Mouse (Mus musculus): Measurements from ENCODE around the gene Ddx39b. TPM values are rescaled to one million over a fixed set of nuclear protein-coding genes. Genes with fewer than 3 reads are reported as not detected.
A peak's percentile ranks its signal among the peaks of the same experiment; 100 is the strongest.

The Ddx39b gene
- total RNA-seq, 2 experiments from 2014 or later = 85.3 to 103 TPM

DNA sequence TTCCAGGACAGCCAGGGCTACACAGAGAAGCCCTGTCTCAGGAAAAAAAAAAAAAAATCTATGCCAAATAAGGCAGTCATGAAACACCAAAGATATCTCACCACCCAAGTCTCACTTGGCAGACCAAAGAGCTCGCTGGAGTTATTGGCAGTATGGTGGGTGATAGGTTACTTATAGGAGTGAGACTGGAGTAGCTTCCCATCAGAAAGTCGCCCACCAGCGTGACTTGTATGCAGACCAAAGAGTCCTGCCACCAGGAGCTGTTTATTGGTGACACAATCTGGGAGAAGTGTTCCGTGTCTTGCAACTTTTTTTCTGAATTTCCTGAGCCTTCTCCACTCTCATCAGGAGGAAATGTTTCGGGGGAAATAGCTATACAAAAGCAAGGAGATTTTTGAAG is 1.8 kb upstream of the Ddx39b start:
- intact Hi-C loops (cut with DNase I; ENCODE audit: low total_unique reads) = no loop called here
- no peak for DNase-seq

DNA sequence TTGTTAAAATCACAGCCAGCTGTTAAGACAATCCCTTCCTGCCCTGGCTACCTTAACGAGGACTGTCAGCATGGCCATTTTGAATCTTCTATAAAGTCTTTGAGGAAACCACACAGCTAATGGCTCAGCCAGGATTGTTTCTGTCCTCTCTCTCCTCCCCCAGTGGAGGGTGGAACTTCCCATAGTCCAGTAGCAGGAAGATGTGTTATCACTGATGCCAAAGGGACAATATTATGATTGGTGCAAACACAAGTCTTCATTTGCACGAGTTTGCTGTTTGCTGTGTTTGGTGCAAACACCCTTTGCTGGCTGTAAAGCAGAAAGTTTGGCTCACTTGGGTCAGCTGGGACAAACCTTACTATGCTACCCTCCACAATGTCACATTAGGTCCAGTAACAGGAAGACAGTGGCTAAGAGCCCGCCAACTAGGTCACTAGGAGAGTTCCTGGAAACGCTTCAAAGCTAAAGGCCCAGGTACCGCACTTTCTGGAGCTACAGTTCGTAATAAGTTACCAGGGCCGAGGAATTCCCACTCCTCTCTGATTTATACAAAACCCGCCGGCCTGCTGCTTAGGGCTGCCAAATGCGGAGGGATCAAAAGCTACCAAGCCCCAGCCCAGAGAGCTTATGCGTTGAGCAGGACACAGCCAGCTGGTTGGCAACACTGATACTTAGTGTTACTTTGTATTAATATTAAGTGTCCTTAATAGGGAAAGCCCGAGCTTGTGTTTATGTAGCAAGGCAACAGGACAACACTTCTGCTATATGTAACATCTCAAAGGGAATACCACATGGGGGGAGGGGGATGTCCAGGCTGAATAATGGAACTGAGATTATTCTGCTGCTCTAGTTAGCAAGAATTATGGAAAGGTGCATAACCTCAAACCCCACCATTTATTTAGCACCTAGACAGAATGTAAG is 902 bp upstream of the Ddx39b start:
- no peak for DNase-seq
- intact Hi-C loops (cut with DNase I; ENCODE audit: low total_unique reads) = no loop called here

DNA sequence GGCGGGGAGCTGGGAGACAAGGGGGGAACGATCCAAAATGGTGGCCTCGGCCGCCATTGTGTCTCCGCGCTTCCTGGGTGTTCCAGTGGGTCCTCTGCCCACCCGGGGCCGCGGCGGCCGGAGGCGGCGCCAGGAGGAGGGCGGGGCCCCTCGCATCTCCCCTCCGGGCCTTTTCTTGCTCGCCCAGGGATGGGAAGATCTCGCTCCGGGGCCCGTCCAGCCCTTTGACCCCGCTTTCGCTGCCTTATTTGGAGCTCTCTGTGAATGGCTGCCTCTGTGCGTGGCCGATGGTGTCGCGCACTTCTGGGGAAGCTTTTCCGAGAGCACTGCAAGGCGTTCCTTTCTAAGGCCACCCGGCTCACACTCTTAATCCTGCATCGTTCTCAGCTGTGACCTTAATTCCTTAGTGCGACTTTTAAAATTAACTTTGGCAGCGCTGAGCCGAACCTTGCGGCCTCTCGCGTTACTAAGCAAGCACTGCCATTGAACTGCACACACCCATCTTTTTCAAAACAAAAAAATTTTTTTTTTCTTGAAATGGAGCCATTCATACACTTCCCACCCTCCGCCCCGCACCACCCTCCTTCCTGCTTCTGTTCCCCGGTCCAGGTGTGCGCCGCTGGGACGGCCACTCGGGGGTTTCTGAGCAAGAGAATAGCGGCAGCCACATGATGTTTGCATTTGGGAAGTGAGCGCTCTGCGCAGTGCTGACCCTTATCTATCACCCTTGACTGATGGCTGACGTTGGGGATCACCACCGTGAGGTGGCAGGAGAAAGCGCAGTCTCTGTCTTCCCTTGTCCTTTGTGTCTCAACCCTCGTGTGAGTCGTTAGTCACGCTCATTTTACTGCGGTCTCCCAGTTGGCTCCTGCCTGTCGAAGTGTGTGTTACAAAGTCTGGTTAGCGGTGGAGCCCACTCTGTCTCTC is 732 bp downstream of the Ddx39b start:
- intact Hi-C loops (cut with DNase I; ENCODE audit: low total_unique reads) = no loop called here
- peak; percentile 61 for DNase-seq

DNA sequence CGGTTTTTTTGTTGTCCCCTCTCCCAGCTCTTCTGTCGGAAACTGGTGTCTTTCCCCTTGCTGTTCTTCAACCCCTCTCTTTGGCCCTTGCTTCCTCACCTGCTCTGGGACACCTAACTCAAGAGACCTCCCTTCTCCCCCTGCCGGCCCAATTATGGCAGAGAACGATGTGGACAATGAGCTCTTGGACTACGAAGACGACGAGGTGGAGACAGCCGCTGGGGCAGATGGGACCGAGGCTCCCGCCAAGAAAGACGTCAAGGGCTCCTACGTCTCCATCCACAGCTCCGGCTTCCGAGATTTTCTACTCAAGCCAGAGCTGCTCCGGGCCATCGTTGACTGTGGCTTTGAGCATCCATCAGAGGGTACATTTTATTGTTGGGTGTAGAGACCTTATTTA is 1.5 kb downstream of the Ddx39b start:
- intact Hi-C loops (cut with DNase I; ENCODE audit: low total_unique reads) = no loop called here
- DNase-seq = peak; percentile 64

DNA sequence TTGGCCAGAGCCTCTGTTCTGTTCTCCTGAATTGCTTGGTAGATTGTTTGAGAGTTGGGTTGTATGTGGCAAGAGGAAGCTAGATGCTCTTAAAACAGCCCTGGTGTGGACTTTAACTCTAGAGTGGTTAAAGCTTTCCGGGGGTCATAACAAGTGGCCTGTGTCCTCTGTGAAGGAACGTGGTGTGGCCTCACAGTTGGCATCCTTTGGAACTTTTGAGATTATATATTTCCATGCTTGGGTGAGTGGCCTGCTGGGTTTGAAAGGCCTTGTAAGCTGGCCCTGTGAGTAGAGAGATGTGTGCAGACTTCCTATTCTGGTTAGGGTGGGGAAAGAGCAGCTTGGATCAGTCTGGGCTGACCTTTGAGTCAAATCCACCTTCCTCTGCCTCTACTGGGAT is 3.5 kb downstream of the Ddx39b start:
- intact Hi-C loops (cut with DNase I; ENCODE audit: low total_unique reads) = no loop called here
- DNase-seq = no peak

DNA sequence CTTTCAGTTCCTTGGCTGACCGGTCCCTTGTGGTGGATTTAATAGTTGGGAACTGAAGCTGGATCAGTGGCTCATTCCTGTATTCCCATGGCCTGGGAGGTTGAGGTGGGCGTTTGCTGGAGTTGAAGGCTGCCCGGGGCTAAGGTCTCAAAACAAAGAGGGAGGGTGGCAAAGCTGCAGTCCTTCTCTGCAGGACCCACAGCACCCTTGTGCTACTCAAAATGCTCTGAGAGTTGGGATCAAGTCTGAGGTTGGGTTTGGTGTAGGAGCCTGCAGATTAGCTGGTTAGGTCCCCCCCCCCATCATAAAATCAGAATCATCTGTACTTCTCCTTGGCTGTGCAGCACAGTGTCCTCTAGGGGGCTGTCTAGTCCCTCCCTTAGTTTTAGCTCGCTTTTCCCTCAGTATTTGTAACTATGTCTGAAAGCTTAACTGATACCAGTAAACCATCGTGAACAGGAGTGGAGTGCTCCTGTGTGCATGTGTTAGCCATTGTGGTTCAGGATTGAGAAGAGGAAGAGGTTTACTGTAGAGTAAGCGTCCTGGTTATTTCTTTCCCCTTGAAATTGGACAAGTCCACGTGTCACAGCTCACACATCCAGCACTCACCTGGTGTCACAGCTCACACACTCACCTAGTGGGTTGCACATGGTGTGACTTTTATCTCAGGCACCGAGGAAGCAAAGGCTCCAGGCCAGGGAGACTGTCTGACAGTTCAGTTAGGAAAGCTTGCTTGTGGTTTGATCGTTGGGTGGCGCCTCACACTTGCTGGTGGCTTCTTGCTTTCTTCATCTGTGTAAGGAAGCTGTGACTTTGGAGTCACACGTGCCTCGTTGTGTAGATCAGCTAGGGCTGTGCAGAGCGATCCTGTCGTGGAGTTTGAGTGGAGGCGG is 4.4 kb downstream of the Ddx39b start:
- intact Hi-C loops (cut with DNase I; ENCODE audit: low total_unique reads) = no loop called here
- DNase-seq = no peak

DNA sequence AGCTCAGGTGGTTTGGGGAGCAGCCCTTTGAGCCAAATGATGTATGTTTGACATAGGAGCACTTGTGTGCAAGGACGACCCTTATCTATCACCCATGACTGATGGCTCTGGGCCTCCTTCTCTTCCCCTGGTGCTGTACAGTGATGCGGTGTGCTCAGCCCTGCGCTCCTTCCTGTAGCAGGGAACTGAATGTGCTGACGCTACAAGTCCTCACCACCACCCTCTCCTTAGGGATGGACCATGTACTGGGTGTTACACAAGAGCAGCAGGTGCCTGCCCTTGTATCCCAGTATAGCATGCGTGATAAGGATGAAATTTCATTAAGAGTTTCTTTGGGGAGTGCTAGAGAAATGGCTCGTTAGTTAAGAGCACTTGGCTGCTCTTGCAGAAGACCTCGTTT is 5.6 kb downstream of the Ddx39b start:
- intact Hi-C loops (cut with DNase I; ENCODE audit: low total_unique reads) = no loop called here
- no peak for DNase-seq

DNA sequence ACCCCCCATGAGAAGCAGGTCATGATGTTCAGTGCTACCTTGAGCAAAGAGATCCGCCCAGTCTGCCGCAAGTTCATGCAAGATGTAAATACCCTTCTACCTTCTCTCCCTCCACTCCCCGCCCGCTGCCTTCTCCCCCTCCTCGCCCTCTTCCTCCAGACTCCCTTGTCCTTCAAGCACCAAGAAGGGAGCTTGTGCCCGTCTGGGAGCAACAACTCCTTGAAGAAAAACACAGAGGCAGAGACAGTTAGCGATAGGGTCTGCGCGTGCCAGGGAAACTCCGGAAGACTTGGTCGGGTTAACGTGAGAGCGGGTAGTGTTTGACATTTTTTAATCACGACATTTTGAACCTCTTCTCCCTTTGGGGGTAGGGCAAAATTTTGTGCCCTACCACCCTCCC is 7.4 kb downstream of the Ddx39b start:
- no peak for DNase-seq
- intact Hi-C loops (cut with DNase I; ENCODE audit: low total_unique reads) = no loop called here

DNA sequence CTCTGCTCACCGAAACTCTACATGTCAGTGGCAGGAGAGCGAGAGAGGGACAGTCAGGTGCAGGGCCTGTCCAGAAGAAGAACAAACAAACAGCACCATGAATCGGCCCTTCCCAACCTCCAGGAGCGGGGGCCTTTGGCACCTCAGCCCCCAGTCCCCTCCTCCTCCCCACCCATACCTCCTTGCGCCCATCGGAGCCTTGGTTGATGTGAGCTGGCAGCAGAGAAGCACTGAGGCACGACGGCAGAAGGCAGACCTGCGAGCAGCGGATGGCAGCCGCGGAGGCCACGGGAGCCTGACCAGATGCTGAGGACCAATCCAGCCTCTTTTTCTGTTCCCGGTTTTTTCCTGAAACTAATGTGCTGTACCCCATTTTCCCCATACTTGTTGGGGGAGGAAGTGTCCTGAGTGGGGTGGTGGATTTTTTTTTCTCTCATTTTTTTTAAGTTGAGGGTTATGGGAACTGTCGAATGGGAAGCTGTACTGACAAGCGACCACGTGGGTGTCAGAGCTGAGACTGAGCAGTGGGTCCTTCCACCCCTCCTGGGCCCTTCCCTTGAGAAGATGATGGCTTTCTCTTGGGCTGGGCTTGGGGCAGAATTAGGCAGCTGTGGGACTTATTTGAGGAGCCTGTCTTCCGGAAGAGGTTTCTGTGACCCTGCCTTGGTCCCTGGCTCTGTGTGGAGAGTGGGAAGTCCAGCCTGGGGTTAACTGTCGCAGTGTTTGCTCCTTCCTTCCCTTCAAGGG is 8.1 kb downstream of the Ddx39b start:
- intact Hi-C loops (cut with DNase I; ENCODE audit: low total_unique reads) = no loop called here
- no peak for DNase-seq

DNA sequence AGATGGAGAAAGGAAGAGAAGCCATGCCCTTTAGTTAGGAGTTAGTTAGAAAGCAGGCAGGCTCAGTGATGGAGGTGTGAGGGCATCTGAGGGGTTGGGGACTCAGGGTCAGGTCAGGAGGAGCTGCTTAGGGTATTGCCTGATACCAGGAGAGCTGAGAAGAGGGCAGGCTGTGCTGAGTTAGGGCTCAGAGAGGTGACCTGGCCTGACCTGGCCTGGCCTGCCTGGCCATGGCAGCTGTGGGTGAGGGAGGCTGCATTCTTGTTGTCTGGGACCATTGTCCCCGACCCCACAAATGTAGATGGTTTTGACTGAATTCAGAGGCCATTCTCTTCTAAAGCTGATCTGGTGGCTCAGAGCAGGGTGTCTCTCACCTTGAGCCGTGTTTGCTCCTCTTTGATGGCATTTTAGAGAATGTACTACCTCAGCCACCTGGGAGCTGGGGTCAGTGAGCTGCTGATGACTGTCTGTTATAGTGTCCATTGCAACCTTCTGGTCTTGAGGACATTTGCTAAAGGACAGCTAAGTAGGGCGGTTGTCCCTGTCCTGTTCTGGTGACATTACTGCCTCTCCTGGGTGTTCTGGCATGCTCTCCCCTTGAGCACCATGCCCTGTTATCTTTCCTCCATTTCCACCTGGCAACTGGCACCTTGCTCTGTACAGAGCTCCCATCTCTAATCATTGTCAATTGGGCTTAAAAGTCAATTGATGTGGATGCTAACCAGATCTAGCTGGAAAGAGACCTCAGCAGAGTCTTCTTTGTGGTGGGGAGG is 9.0 kb downstream of the Ddx39b start:
- intact Hi-C loops (cut with DNase I; ENCODE audit: low total_unique reads) = no loop called here
- no peak for DNase-seq

DNA sequence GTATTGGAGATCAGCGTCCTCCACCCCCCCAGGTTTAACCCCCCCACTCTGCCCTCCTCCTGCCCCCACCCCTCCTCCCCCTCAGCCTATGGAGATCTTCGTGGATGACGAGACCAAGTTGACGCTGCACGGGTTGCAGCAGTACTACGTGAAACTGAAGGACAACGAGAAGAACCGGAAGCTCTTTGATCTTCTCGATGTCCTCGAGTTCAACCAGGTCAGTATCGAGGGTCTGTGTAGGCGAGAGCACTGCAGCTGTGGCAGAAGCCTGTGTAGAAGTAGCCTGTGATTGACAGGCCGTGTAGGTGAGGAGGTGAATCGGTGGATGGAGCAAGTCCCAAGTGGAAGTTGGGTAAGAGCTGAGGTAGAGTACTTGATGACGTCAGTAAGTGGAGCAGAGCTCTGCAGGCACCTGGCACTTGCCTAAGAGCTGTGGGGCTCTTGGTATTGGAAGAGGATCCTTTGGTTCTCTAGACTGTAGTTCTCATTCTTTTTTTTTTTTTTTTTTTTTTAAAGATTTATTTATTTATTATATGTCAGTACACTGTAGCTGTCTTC is 9.7 kb downstream of the Ddx39b start:
- intact Hi-C loops (cut with DNase I; ENCODE audit: low total_unique reads) = no loop called here
- no peak for DNase-seq

DNA sequence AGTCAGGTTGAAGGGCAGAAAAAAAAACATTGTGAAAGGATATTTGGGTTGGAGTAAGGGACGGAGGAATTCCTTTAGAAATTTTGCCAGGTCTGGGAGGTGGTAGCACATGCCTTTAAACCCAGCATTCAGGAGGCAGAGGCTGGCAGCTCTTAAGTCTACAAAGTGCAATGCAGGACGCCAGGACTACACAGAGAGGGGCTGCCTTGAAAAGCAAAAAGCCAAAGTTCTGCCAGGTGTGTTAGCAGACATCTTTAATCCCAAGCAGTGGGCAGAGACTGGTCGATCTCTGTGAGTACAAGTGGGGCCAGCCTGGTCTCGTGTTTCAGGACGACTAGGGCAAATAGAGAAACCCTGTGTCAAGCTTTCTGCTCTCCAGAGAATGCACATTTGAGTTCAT is 10.4 kb downstream of the Ddx39b start:
- no peak for DNase-seq
- intact Hi-C loops (cut with DNase I; ENCODE audit: low total_unique reads) = no loop called here

DNA sequence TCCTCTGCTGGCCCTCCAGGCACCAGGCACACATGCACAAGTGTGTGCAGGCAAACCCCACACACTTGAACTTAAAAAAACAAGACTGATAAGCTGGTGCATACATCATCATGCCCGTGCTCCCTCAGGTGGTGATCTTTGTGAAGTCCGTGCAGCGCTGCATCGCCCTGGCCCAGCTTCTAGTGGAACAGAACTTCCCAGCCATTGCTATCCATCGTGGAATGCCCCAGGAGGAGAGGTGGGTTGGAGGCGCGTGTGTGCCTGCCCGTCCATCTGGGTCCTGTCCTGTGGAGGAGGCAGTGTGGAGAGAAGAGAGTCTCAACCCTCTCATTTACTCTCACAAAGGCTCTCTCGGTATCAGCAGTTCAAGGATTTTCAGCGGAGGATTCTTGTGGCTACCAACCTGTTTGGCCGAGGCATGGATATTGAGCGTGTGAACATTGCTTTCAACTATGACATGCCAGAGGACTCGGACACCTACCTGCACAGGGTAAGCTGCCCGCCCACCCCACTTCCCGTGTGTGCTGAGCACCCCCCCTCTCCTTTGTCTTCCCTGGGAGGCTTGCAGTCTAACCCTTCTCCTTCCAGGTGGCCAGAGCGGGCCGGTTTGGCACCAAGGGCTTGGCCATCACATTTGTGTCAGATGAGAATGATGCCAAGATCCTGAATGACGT is 11.2 kb downstream of the Ddx39b start:
- DNase-seq = no peak
- intact Hi-C loops (cut with DNase I; ENCODE audit: low total_unique reads) = no loop called here

DNA sequence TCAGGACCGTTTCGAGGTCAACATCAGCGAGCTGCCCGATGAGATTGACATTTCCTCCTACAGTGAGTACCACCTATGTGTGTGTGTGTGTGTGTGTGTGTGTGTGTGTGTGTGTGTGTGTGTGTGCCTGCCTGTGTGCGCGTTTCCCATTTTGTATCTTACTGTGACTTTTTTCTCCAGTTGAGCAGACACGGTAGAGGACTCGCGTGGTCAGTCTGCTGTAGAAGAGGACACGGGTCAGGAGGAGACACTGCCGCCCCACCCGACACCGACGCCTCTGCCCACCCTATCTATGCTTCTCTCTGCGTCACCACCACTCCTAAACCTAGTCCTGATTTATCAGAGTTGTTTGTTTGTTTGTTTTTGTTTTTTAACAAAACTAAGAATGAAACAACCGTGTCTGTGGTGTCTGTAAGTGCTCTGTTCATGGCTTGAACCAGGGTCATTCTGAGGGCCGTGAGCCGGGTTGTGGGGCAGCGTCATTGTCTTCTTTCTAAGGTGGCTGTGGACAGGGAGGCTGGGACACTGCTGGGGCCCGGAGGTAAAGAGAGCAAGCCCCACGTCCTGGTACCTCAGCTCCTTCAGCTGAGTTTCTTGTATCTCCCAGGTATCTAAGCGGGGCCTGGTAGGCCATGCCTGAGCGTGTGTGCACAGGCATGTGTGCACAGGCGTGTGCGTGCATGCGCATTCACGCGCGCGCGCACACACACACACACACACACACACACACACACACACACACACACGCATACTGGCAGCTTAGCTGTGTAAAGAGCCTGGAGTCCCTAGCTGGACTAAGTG is 11.9 kb downstream of the Ddx39b start:
- intact Hi-C loops (cut with DNase I; ENCODE audit: low total_unique reads) = no loop called here
- no peak for DNase-seq

DNA sequence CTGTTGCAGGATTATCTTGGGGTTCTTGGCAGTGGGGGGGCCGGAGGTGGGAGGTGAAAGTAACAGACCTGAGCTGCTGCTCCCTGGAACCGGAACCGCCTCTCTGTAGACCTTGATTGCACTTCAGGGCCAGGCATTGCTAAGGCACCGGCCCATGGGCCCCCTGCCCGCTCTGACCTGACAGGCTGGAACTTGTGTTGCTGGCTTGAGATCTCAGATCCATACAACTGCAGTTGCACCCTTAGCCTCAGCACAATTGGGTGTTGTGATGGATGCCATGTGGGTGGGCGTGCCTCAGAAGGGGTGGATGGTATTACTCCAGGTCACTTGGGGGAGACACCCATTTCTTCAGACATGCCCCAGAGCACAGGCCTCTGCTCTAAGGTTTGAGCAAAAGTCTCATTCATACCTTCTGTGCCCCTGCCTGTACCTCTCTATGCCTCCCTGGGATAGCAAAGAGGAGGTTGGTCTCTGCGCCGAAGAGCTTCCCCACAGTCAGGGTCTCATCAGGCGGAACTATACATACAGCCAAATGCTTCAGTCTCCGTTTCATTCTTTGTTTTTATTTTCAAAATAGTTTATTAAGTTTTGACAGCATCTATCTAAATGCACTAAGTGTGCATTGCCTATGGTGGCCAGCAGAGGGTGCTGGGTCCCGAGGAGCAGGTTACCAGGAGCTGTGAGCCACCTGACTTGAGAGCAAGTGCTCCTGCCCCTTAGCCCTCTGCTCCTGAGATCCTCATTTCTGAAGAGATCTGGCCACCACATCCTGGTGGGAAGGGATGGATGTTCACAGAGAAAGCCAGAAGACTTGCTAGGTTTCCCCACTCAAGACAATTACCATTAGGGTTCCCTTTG is 12.9 kb downstream of the Ddx39b start:
- no peak for DNase-seq

DNA sequence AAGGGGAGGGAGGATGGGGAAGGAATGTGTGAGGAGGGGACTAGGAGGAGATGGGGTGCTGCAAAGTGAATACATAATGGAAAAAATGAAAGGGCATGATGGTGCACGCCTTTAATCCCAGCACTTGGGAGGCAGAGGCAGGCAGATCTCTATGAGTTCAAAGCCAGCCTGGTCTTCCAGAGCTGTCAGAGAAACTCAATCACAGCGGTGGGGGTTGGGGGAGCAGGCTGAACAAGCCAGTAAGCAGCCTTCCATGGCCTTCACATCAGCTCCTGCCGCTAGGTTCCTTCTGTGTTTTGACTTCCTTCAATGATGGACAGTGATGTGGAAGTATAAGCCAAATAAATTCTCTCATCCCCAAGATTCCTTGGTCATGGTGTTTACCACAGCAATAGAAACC is 13.8 kb downstream of the Ddx39b start:
- no peak for DNase-seq
- intact Hi-C loops (cut with DNase I; ENCODE audit: low total_unique reads) = no loop called here

More for the DNA sequence above, 12.9 kb downstream of the Ddx39b start:
- intact Hi-C loops (cut with DNase I; ENCODE audit: low total_unique reads) = no loop called here
